Mouse (Mus musculus) heart, postnatal 0 days (tissue): ENCODE measurements around the gene Ccm2.

Experiments used
- CTCF ChIP-seq: IDR thresholded peaks from 2 replicates; pipeline ENCODE4 v1.5.1; 2016; ENCODE audit warnings: antibody characterized with exemption, control low read depth, low read depth
- EP300 ChIP-seq: IDR thresholded peaks from 2 replicates; pipeline ENCODE4 v1.6.1; 2016; ENCODE audit warnings: antibody characterized with exemption, low read depth

GRCm38 (mm10) chr11:6596205-6596604 is 49.5 kb downstream of the Ccm2 start:
- TF ChIP-seq EP300 (no peak), CTCF (no peak)
